Mouse (Mus musculus): ENCODE results near the gene Fxyd2.

Gene Fxyd2

DNA sequence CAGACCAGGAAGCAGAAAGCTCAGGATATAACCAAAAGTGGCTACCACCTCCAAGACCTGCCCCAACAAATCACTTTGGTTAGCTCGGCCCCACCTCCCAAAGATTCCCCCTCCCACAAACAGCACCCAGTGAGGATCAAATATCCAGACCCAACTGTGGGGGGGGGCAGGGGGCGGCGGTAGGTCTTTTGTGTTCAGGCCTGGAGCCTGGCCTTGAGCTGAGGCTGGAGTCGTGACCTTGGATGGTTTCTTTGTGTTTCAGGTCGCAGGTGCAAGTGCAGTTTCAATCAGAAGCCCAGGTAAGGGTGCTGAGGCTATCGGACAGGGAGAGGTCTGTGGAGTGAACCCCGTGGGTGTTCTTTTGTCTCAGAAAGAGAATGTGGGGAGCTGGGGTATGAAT lies 8.2 kb upstream of the Fxyd2 start:
- DNase-seq (ENCODE audit: low read depth, low spot score), result no peak

DNA sequence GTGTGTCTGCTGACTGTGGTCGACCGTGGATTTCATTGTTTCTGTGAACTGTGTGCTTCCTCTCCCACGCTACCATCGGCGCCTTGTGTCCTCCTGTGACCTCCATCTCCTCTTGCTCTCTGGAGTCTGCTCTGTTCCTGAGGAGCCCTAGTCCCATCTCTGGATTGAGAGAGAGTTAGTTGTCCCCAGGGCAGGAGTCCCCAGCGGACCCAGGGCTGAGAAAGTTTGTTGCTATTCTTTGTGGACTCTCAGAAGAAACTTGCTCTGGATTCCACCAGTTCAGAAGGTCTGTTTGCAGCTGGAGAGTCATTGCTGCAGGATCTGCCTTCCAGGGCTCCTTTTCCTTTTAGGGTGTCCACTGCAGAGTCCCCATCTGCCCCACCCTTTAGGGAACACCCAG lies 4.3 kb upstream of the Fxyd2 start:
- no peak for DNase-seq (ENCODE audit: low read depth, low spot score)

DNA sequence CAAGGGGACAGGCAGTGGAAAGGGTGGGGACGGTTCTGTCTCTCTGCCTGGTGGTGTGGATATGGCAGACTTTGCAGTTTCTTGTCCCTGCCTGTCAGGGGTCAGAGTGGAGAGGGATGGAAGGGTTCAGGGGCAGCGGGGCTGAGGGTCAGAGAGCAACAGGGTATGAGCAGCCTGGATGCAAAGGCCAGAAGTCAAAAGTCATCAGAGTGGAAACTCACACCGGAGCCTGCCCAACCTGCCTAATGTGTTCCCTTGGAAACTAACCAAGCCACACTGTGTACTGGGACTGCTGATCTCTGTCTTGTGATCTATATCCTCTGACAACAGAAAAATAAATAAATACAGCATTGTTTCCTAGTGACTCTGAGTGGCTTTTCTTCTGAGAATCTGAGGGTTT lies 3.7 kb upstream of the Fxyd2 start:
- no peak for DNase-seq (ENCODE audit: low read depth, low spot score)

DNA sequence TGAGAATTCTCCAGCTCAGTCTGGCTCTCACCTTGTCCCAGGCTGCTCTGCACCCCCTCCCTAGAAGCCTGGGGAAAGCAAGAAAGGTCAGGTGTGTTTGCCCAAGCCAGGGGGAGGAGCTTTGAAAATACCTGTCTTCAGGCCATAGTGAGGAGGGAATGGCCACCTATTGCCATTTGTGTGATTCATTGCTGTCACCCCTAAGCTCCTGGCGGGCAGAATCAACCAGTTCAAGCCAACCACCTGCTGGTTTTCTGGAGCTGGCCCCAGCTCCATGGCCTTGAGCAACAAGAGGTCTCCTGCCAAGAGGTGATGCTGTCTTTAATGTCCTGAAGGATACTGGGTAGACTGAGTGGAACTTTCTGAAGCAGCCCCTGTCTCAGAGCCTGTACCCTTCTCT lies 1.1 kb upstream of the Fxyd2 start:
- no peak for DNase-seq (ENCODE audit: low read depth, low spot score)

DNA sequence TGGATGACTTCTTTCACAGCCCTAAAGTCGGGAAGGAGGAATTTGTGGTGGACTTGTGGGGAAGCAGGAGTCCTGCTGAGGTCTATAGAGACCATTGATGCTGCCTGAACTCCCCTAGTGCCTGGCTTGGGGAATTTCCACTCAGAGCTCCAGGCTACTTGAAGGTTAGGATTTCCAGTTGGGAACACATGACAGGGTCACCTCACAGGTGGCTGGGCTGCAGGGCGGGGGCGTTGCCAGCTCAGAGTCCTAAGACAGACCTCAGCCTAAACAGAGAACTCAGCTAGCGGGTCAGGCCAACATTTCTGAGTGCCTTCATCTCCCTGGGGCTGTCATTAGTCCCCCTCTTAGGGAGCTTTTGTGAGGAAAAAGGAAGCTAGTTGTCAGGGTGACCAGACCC lies 2.4 kb downstream of the Fxyd2 start:
- DNase-seq (ENCODE audit: low read depth, low spot score), result no peak

DNA sequence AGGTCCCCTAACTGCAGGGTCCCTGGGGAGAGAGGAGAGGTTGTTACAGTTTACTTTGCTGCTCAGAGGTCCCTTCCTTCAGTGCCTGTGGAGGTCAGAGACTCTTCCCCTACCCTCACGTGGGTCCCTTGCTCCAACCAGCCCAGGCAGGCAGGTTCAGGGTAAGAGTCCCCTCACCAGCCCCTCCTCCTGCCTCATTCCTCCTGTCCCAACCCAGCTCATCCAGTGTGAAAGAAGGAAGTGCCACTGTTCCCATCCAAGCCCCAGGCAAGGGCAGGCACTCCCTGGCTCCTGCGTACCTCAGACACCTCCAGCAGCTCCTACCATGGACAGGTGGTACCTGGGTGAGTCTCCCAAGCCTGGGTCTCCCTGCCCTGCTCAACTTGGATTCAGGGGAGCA lies 3.5 kb downstream of the Fxyd2 start:
- no peak for DNase-seq (ENCODE audit: low read depth, low spot score)

DNA sequence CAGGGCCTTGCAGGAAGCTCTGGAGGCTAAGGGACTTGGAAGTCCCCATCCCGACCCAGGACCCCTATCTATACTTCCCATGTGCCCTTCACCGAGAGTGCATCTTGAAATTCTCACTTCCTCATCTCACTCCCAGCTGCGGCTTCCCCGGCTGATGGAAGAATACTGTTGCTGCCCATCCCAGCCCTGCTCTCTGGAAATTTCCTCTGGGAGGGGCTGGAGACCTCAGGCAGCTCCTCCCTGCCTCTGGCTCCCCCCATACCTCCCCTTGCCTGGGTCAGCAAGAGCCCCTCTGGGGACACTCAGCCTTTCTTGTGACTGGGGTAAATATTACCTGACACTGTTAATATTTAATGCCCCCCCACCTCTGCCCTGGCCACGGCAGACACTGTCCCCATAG lies 6.2 kb downstream of the Fxyd2 start:
- DNase-seq (ENCODE audit: low read depth, low spot score), result no peak

DNA sequence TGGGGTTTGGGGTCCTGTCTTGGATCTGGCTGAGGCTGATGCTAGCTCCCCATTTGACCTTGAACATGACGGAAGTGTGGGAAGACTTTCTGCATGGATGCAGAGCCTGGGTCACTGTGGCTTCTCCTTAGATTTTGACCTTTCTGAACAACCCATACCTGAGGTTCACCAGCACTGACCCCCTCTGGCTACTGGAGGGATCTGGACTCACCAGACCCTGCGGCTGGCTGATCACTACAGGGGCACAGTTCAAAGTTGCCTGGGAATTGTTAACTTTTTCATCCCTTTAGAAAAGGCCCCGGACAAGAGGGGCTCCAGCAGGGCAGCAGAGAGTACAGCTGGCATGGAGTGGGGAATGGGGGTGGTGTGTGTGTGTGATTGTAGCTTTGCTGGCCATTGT lies 7.3 kb downstream of the Fxyd2 start:
- DNase-seq (ENCODE audit: low read depth, low spot score), result no peak

DNA sequence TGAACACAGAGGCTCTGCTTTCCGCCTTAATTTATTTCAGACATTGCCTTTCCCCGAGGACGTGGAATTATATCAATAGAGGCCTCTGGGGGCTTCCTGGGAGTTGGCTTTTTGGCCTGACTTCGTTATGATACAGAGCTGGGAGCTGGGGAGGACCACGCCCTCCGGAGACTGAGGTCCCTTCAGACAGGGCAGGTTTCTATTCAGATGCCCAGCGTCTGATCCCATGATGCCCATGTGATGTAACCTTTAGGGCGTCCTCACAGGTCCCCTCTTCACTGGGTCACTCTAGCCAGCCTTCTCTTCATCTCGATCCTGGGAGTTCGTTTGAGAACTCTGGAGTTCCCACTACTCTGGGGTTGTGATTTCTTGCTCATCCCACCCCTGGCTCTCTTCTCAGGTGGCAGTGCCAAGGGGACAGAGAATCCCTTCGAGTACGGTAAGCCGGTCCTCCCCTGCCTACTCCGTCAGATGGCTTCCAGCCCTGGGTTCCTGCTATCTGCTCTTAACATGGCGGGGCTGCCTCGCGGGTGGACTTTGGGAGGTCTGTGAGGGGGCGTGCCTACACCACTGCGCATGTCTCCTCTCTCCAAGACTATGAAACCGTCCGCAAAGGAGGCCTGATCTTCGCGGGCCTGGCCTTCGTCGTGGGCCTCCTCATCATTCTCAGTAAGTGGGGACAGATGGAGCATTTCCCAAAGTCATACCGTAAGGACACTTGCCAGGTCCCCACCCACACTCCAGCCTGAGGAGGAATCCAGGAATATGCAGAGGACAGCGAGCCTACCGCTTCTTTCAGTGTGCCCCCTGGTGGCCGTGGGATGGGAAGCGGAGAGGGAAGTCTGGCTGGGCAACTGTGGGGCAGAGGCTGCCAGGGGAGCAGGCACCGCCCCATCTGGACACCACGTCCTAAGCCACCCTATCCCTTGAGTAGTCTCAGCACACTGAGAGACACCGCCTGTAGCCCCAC lies 8.5 kb downstream of the Fxyd2 start:
- peak; percentile 65 for DNase-seq (ENCODE audit: low read depth, low spot score)

DNA sequence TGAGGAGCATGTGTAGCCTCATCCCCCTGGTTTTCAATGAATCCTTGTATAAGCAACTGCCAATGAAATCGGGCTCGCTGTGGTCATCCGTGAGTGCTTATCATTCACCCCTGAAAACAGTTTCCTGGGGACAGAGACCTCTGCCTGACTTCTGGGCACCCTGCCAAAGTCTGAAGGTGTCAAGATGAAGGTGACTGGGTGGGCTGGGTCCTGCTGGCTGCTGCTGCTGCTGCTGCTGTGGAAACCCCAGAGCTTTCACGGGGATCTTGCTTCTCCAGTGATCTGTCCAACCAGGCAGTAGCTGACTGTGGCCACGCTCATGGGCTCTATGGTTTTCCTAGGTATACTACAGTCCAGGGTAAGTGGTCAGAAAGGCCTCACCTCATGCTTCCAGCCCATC lies 10.7 kb downstream of the Fxyd2 start:
- DNase-seq (ENCODE audit: low read depth, low spot score), result no peak

DNA sequence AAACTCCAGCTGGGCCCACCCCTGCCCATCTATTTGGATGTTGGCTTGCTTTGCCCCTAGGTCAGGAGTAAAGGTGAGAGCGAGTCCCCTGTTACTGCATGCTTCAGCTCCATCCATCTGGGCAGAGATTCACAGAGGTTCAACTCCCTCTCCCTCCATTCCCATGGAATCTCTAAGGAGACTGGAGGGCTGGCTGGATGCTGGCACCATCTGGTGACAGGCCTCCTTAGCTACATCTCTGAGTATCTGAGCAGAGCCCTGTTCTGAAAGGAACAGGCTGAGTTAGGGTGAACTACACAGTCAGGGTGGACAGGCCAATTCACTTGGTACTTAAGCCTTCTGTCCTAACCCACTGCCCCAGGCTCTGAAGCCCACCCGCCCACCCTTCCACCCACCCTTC lies 11.1 kb downstream of the Fxyd2 start:
- DNase-seq (ENCODE audit: low read depth, low spot score), result no peak

DNA sequence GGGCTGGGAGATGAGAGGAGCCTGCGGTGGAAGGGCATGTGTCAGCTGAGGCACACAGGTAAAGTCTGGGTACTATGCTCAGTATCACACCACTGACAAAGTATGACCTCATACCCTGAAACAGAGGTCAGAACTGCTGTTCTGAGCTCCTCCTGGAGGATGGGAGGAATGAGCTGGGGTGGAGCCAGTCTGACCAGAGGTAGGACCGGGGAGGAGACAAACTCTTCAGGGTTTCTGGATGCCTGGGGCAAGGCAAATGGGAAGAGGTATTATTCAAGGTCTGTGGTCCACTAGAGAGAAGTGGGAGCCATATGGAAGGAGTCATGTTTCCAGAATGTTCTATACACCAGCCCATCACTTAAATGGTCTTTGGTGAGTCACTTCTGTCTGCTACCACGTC lies 11.6 kb downstream of the Fxyd2 start:
- DNase-seq (ENCODE audit: low read depth, low spot score), result no peak

DNA sequence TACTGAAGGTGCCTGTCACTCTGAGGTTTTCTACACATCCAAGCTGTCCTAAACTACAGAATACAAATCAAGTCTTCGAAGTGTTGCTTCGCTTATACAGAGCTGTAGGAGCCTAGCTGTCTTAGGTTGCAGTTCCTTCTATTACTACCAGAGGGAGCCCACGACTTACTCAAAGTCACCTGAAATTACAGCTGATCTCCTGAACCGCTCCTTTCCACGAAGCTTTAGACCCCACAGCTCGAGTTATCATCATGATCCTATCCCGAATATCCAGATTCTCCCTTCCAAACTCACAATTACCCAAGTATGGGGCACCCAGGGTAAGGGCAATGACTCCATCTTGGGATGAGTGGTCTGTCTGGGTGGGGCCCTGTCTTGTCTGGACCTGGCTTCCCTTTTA lies 12.3 kb downstream of the Fxyd2 start:
- peak; percentile 47 for DNase-seq (ENCODE audit: low read depth, low spot score)

DNA sequence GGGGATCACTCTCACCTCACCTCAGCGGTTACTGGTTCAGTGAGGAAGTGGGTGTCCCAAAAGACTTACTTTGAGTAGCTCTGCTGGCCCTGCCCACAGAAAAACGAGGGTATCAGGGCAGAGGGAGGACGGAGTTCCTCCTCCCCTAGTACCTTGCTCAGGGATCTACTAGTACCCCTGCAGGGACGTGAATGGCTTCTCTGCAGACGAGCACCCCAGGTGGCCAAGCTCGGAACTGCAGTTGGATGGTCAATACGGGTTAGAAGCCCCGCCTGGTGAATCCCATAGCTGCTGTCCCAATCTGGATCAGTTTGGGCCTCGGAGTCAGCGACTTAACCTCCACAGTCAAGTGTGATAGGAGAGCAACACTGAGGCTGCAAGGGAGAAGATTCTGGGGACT lies 12.8 kb downstream of the Fxyd2 start:
- peak; percentile 82 for DNase-seq (ENCODE audit: low read depth, low spot score)

DNA sequence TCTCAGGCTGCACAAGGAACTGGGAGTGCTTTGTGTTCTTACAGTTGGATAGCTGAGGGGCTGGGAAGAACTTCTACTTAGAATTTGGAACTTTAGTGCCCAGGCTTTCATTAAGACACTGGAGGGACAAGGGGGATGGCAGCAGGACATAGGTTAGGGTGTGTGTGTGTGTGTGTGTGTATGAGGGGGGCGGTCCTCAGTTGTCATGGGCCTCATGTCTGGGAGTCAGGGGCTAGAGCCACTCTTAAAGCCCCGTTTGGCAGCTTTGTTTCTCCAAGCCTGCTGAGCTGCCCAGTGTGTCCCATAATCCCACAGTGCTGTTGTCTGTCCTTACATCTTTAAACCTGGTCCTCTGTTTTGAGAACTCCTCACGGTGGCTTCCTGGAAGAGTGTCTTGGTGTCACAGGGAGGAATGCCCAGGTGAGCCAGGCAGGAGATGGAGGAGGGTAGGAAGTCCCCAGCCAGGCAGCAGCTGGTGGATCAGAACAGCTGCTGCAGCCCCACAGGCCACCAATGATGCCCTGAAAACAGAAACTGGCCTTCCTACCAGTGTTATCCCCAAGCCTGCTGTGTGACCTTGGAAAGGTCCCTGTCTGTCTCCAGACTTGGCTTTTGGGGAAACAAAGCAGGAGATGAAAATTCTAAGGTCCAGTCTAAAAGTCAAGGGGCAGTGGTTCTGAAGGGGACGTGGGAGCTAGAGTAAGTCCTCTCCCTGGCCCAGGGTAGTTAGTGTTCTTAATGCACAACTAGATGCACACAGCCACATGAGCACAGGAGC lies 13.4 kb downstream of the Fxyd2 start:
- DNase-seq (ENCODE audit: low read depth, low spot score), result no peak

DNA sequence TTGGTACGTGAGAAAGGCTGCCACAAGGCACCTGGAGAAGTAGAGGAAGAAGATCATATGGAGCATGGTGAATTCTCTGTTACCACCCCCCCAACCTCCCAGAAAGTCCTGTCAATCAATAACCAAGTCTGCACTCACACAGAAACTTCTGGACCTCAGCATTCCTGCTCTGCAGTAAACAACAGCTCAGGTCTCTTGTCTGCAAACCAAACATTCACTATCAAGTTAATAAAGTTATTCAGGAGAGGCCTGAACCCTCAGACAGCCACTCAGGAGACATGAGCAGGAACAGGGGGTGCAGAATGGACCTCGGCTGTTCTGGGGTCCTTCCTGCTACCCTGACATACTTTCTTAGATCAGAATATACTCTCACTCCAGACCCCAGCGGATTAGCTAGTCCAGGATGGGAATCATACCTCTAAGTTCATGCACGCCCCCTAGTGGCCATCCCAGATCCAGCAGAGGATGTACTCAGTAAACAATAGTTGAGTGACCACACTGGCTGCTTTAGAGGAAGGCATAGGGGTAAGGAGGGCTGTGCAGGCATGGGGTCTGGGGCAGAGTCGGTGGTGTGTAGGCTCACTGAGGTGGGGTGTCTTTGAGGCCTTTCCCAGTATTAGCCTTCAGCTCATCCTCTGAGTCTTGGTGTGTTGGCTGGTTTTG lies 14.1 kb downstream of the Fxyd2 start:
- DNase-seq (ENCODE audit: low read depth, low spot score), result no peak

DNA sequence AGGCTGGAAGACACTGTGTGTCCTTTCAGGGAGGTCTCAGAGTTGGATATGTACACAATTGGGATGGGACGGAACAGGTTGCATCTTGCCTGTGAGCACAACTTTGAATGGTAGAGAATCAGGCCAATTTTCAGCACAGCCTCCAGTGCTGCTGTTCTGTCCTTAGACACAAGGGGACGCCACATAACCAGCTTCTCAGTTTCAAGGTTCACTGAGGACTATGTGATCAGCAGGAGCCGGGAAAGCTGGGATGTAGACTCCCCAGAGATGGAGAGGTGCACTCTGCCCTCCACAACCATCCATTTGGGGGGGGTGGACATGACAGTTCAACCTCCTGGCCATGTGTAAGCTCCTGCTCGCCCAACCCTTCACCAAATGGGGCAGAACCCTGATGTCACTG lies 16.4 kb downstream of the Fxyd2 start:
- peak; percentile 44 for DNase-seq (ENCODE audit: low read depth, low spot score)

DNA sequence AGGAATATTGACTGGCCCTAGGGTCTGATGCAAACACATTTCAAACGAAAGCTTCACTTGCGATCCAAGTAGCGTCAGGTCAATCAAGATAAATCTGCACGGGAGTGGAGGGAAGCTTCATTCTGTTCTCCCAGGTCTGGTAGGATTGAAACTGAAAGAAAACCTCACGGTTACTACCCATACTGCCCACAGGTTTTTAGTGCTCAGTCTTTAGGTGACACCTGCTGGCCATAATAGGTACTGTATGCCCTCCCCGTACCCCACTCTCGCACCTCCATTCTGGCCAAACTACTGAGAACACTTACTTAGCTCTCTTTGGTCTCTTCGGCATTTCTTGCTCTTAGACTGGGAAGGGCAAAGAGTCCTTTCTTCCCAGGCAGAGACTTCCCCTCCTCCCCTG lies 17.8 kb downstream of the Fxyd2 start:
- DNase-seq (ENCODE audit: low read depth, low spot score), result no peak

DNA sequence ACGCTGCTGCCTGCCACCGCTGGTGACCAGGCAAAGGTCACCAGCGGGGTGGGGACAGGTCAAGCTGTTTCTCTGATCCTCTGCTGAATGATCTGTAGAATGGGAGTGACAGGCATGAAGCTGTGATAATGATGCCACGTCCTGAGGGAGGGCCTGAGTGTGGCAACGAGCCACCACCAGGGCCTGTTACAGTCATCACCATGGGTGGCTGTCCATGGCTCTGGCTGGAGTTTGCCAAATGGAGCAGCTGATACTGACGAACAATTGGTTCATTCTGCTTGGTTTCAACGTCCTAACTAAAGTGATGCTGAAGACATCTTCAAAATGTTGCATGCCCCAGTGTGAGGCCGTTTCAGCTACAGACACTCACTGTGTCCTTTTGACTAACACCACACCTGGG lies 18.8 kb downstream of the Fxyd2 start:
- no peak for DNase-seq (ENCODE audit: low read depth, low spot score)

DNA sequence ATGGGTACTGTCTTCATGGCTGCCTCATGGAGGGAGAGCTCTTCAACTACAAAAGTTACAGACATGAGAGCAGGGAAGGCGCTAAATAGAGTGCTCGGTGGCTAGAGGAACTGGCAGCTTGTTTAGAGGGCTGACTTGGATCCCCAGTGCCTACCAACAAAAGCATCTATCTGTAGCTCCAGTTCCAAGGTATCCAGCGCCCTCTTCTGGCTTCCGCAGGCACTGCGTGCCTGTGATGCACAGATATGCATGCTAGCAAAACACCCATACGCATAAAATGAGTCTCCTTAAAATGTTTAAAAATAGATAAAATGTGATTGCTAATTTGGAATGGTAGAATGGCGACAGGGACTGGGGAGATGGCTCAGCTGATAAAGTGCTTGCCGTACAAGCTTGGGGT lies 21.7 kb downstream of the Fxyd2 start:
- DNase-seq (ENCODE audit: low read depth, low spot score), result no peak

DNA sequence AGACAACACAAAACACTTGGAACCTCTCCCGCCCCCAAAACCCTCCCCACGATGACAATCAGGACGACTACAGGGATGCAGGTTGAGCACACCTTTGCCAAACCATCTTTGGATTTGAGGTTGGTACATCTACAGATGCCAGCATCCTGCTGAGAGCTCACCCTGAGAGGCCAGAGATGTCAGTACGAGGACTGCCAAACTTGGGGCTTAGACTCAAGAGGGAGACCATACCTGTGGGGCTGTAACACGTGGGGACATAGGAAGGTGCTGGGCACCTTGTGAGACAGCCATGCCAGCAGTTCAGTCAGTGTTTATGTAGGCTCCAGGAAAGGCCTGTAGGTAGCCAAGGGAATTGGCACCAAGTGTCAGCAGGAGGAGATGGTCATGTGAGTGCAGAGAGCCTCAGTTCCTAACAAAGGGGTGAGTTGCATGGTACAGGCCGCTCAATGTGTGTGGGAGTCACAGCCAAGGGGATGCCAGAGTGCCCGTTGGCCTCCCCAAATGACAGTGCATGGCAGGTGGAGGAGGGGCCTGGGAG lies 23.4 kb downstream of the Fxyd2 start:
- no peak for DNase-seq (ENCODE audit: low read depth, low spot score)

DNA sequence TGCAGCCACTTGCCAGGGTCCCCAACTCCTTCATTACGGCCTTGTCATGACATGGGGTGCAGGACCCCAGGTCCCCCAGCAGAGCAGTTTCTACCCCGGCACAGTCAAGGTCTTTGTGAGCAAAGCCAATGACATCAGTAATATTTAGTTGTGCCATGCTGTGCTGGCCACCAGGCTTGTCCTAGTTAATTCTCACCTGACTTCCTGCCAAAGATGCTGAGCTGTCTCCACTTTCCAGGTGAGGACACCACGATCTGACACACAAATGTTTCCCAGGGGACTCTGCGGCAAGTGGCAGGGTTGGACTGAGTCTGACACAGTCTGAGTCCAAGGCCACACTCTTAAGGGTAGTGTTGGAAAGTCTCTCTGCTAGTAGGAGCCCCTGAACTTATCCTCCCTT lies 27.0 kb downstream of the Fxyd2 start, which contains the start of gene Dscaml1:
Dscaml1 (plus strand) TSS at position 173 of the 400 bp plus-strand sequence.
- DNase-seq (ENCODE audit: low read depth, low spot score), result no peak

Data from retina, postnatal 7 days (tissue).